Mouse (Mus musculus) heart, embryonic 16.5 days (tissue): ENCODE data around the gene 1700001L19Rik. TPM values are rescaled to one million over a fixed set of nuclear protein-coding genes. Genes with fewer than 3 reads are reported as not detected.
A peak's percentile ranks its signal among the peaks of the same experiment; 100 is the strongest.

Experiments used
- ATAC-seq: fragments of 200-750 bp; cut with Nextera tagmentation; replicated peaks from 2 replicates; pipeline ENCODE4 v1.8.0; 2017; ENCODE audit warnings: moderate number of reproducible peaks; ENCODE audit not compliant: insufficient read depth, low FRiP score; ENCODE audit errors: extremely low read depth
- H3K27ac ChIP-seq: fragments of 300-500 bp; sonication (generic); 2 replicates; pipeline ENCODE4 v1.5.1; 2014; ENCODE audit warnings: mild to moderate bottlenecking, low read length, control low read depth, moderate library complexity
- H3K27me3 ChIP-seq: fragments of 300-500 bp; sonication (generic); 2 replicates; pipeline ENCODE4 v1.6.1; 2014; ENCODE audit warnings: low read length, mixed read lengths; ENCODE audit not compliant: control insufficient read depth, insufficient read depth
- H3K36me3 ChIP-seq: fragments of 300-500 bp; sonication (generic); 2 replicates; pipeline ENCODE4 v1.6.1; 2014; ENCODE audit not compliant: control insufficient read depth, insufficient read depth
- H3K4me1 ChIP-seq: fragments of 300-500 bp; sonication (generic); 2 replicates; pipeline ENCODE4 v1.6.1; 2014; ENCODE audit warnings: low read length, mixed read lengths; ENCODE audit not compliant: control insufficient read depth, insufficient read depth
- H3K4me2 ChIP-seq: fragments of 300-500 bp; sonication (generic); 2 replicates; pipeline ENCODE4 v1.6.1; 2014; ENCODE audit warnings: low read depth, mild to moderate bottlenecking, control low read depth, low read length
- H3K4me3 ChIP-seq: fragments of 300-500 bp; sonication (generic); 2 replicates; pipeline ENCODE4 v1.5.1; 2014; ENCODE audit warnings: mild to moderate bottlenecking, control low read depth, low read length
- H3K9ac ChIP-seq: fragments of 300-500 bp; sonication (generic); 2 replicates; pipeline ENCODE4 v1.6.1; 2014; ENCODE audit warnings: low read length, control low read depth
- H3K9me3 ChIP-seq: fragments of 300-500 bp; sonication (generic); replicated peaks from 2 replicates; pipeline ENCODE4 v1.6.1; 2016; ENCODE audit warnings: low read length; ENCODE audit not compliant: control insufficient read depth
- WGBS: fragments of 180-500 bp; shearing (Covaris S2); extraction: QIAGEN DNeasy Blood & Tissue Kit; methylation state at CpG from one replicate; pipeline ENCODE4 v1.1.7; 2014; 5-methylcytosine and 5-hydroxymethylcytosine counted together
- polyA plus RNA-seq: library from polyadenylated mRNA; unstranded; fragments of >200 nt; fragmentation: Nextera tagmentation; extraction: Ambion mirVana; gene quantifications from 2 replicates; pipeline ENCODE4 v1.2.1, GENCODE M21; 2015

Gene 1700001L19Rik
- polyA plus RNA-seq, 1 experiment from 2014 or later, result 0.26 TPM

- no peak overlapping the region for H3K9ac ChIP-seq
- peaks cover 7% of the 10 kb centered on the region; the same call in 1 of the 2 replicates for H3K27me3 ChIP-seq
- no peaks in the 10 kb centered on the region for H3K36me3 ChIP-seq
- H3K27ac ChIP-seq, result no peak overlapping the region
- H3K4me2 ChIP-seq, result no peak overlapping the region
- ATAC-seq, result no peak
- H3K4me3 ChIP-seq, result no peak overlapping the region
- no peaks in the 10 kb centered on the region for H3K9me3 ChIP-seq
- H3K4me1 ChIP-seq, result peaks cover 5% of the 10 kb centered on the region; the same call in 1 of the 2 replicates
These were observed 1.7 kb downstream of the 1700001L19Rik start for GRCm38 (mm10) chr13:68598953-68599352.

- Histone ChIP-seq H3K36me3 (no peaks in the 10 kb centered on the region), H3K4me3 (no peak overlapping the region), H3K4me2 (0 out of 2 replicates have a peak overlapping the region, but pooled peaks have one; percentile 8), H3K4me1 (peaks cover 5% of the 10 kb centered on the region; the same call in 1 of the 2 replicates), H3K9ac (no peak overlapping the region), H3K27me3 (peaks cover 7% of the 10 kb centered on the region; the same call in 1 of the 2 replicates), H3K27ac (no peak overlapping the region), H3K9me3 (no peaks in the 10 kb centered on the region)
- ATAC-seq, result no peak
- WGBS, result 21% methylated on average over 6 of the region's 6 CpGs
These were observed 4.0 kb downstream of the 1700001L19Rik start for GRCm38 (mm10) chr13:68601184-68601583.

- no peaks in the 10 kb centered on the region for H3K9me3 ChIP-seq
- ATAC-seq, result no peak
- WGBS, result 72% methylated on average over 6 of the region's 6 CpGs
These were observed 5.9 kb downstream of the 1700001L19Rik start for GRCm38 (mm10) chr13:68603085-68603484.

GRCm38 (mm10) chr13:68605689-68606126, 8.5 kb downstream of the 1700001L19Rik start:
- Histone ChIP-seq H3K4me1 (peaks cover 5% of the 10 kb centered on the region; the same call in 1 of the 2 replicates), H3K27me3 (no peaks in the 10 kb centered on the region), H3K9ac (peak overlapping the region; percentile 38; the same call in 1 of the 2 replicates), H3K9me3 (no peaks in the 10 kb centered on the region), H3K4me2 (peak overlapping the region; percentile 59), H3K27ac (no peak overlapping the region), H3K36me3 (no peaks in the 10 kb centered on the region), H3K4me3 (peak overlapping the region; percentile 31)
- peak; percentile 72 for ATAC-seq
- WGBS, result 4% methylated on average over 11 of the region's 11 CpGs

More at GRCm38 (mm10) chr13:68603085-68603484, 5.9 kb downstream of the 1700001L19Rik start:
- Histone ChIP-seq H3K4me3 (no peak overlapping the region), H3K27me3 (peaks cover 2% of the 10 kb centered on the region; the same call in 1 of the 2 replicates), H3K4me2 (no peak overlapping the region), H3K9ac (no peak overlapping the region), H3K36me3 (no peaks in the 10 kb centered on the region), H3K4me1 (peaks cover 5% of the 10 kb centered on the region; the same call in 1 of the 2 replicates), H3K27ac (no peak overlapping the region)

- Histone ChIP-seq H3K9ac (peak overlapping the region; percentile 15; the same call in 1 of the 2 replicates), H3K4me1 (no peaks in the 10 kb centered on the region; the same call in 1 of the 2 replicates), H3K4me3 (peak overlapping the region; percentile 28), H3K4me2 (peak overlapping the region; percentile 58), H3K27me3 (no peaks in the 10 kb centered on the region), H3K36me3 (no peaks in the 10 kb centered on the region), H3K9me3 (no peaks in the 10 kb centered on the region), H3K27ac (no peak overlapping the region)
- 41% methylated on average over 21 of the region's 21 CpGs for WGBS
- ATAC-seq, result no peak
These were observed 10.6 kb downstream of the 1700001L19Rik start for GRCm38 (mm10) chr13:68607652-68608405.

- no peaks in the 10 kb centered on the region for H3K9me3 ChIP-seq
- ATAC-seq, result no peak
- no peak overlapping the region for H3K9ac ChIP-seq
- H3K36me3 ChIP-seq, result no peaks in the 10 kb centered on the region
- no peak overlapping the region for H3K4me2 ChIP-seq
- no peak overlapping the region for H3K27ac ChIP-seq
- H3K27me3 ChIP-seq, result no peaks in the 10 kb centered on the region
- no peaks in the 10 kb centered on the region for H3K4me1 ChIP-seq
- no peak overlapping the region for H3K4me3 ChIP-seq
- 47% methylated on average over 6 of the region's 6 CpGs for WGBS
These were observed 25.6 kb downstream of the 1700001L19Rik start for GRCm38 (mm10) chr13:68622792-68623191.

GRCm38 (mm10) chr13:68627041-68627440, 29.8 kb downstream of the 1700001L19Rik start:
- WGBS, result 67% methylated on average over 3 of the region's 3 CpGs

GRCm38 (mm10) chr13:68642786-68643185, 45.6 kb downstream of the 1700001L19Rik start:
- WGBS, result 91% methylated on average over 1 of the region's 1 CpGs
- Histone ChIP-seq H3K36me3 (no peaks in the 10 kb centered on the region), H3K27ac (no peak overlapping the region), H3K4me3 (no peak overlapping the region), H3K4me1 (no peaks in the 10 kb centered on the region), H3K27me3 (no peaks in the 10 kb centered on the region), H3K9me3 (no peaks in the 10 kb centered on the region), H3K4me2 (no peak overlapping the region), H3K9ac (no peak overlapping the region)
- ATAC-seq, result no peak

More at GRCm38 (mm10) chr13:68627041-68627440, 29.8 kb downstream of the 1700001L19Rik start:
- Histone ChIP-seq H3K27ac (no peak overlapping the region), H3K4me2 (no peak overlapping the region), H3K9ac (no peak overlapping the region), H3K27me3 (no peaks in the 10 kb centered on the region), H3K4me3 (no peak overlapping the region), H3K4me1 (no peaks in the 10 kb centered on the region), H3K9me3 (no peaks in the 10 kb centered on the region), H3K36me3 (no peaks in the 10 kb centered on the region)
- no peak for ATAC-seq
